Mouse (Mus musculus): ENCODE measurements around the gene Vmn1r166. TPM values are rescaled to one million over a fixed set of nuclear protein-coding genes. Genes with fewer than 3 reads are reported as not detected.

Vmn1r166 gene
- not detected for total RNA-seq (2023)

GRCm38 (mm10) chr7:23251582-23251981 is at the start of gene Vmn1r166:
Gene Vmn1r166 (minus strand): TSS chr7:23251682.

GRCm38 (mm10) chr7:23300892-23301291 is 49.4 kb upstream of the Vmn1r166 start, which contains the start of gene Nlrp4e:
Gene Nlrp4e (plus strand): TSS chr7:23301192.

GRCm38 (mm10) chr7:23278800-23279199 is 27.3 kb upstream of the Vmn1r166 start, which contains the start of gene Gm6902:
Gene Gm6902 (minus strand): TSS chr7:23278900.

GRCm38 (mm10) chr7:23217032-23217431 is 34.5 kb downstream of the Vmn1r166 start, which contains the start of gene Vmn1r165:
Gene Vmn1r165 (plus strand): TSS chr7:23217332.

Other genes starting within 250 kb of the Vmn1r166 start
- gene Gm4216, start 231.8 kb downstream of the Vmn1r166 start, total RNA-seq (2023), result not detected
- gene Vmn1r163, start 196.1 kb downstream of the Vmn1r166 start, total RNA-seq (2023), result not detected
- gene Gm8720, start 184.2 kb downstream of the Vmn1r166 start, total RNA-seq (2023), result not detected
- gene Gm10662, start 107.2 kb downstream of the Vmn1r166 start, total RNA-seq (2023), result not detected
- gene Vmn1r165, start 34.4 kb downstream of the Vmn1r166 start, total RNA-seq (2023), result not detected
- gene Gm6902, start 27.2 kb upstream of the Vmn1r166 start, total RNA-seq (2023), result not detected
- not detected for gene Nlrp4e, start 49.5 kb upstream of the Vmn1r166 start, total RNA-seq (2023)
- gene Nlrp5, start 134.2 kb upstream of the Vmn1r166 start, total RNA-seq (2023), result not detected

Data from CD4-positive naive resting alpha-beta T cell, adult 76 days (primary cell).